Mouse (Mus musculus) stomach, postnatal 0 days (tissue): ENCODE measurements around the gene Fam107b. TPM values are rescaled to one million over a fixed set of nuclear protein-coding genes. Genes with fewer than 3 reads are reported as not detected.

Experiments used
- ATAC-seq: fragments of 200-750 bp; cut with Nextera tagmentation; 2 replicates; pipeline ENCODE4 v1.8.0; 2017; ENCODE audit not compliant: low FRiP score, low TSS enrichment
- DNase-seq: peaks from one replicate; pipeline ENCODE4 v3.0.0-alpha.2; 2016; ENCODE audit warnings: low spot score
- H3K27ac ChIP-seq: fragments of 300-500 bp; sonication (generic); replicated peaks from 2 replicates; pipeline ENCODE4 v1.5.1; 2014; ENCODE audit warnings: mild to moderate bottlenecking, control low read depth
- H3K27me3 ChIP-seq: fragments of 300-500 bp; sonication (generic); 2 replicates; pipeline ENCODE4 v1.6.1; 2014; ENCODE audit warnings: low read length; ENCODE audit not compliant: control insufficient read depth, insufficient read depth
- H3K36me3 ChIP-seq: fragments of 300-500 bp; sonication (generic); 2 replicates; pipeline ENCODE4 v1.6.1; 2014; ENCODE audit warnings: low read length, mixed read lengths; ENCODE audit not compliant: control insufficient read depth, insufficient read depth
- H3K4me1 ChIP-seq: fragments of 300-500 bp; sonication (generic); replicated peaks from 2 replicates; pipeline ENCODE4 v1.6.1; 2014; ENCODE audit warnings: antibody characterized with exemption; ENCODE audit not compliant: control insufficient read depth, insufficient read depth
- H3K4me2 ChIP-seq: fragments of 300-500 bp; sonication (generic); replicated peaks from 2 replicates; pipeline ENCODE4 v1.6.1; 2014; ENCODE audit warnings: low read depth, mild to moderate bottlenecking, control low read depth, moderate library complexity
- H3K4me3 ChIP-seq: fragments of 300-500 bp; sonication (generic); 2 replicates; pipeline ENCODE4 v1.5.1; 2014; ENCODE audit warnings: low read depth, low read length, control low read depth
- H3K9ac ChIP-seq: fragments of 300-500 bp; sonication (generic); 2 replicates; pipeline ENCODE4 v1.6.1; 2014; ENCODE audit warnings: mild to moderate bottlenecking, low read length, control low read depth, mixed read lengths
- H3K9me3 ChIP-seq: fragments of 300-500 bp; sonication (generic); 2 replicates; pipeline ENCODE4 v1.6.1; 2016; ENCODE audit warnings: low read length; ENCODE audit not compliant: control insufficient read depth
- CTCF ChIP-seq: IDR thresholded peaks from 2 replicates; pipeline ENCODE4 v1.5.1; 2016; ENCODE audit warnings: antibody characterized with exemption, low read depth, mild to moderate bottlenecking, moderate library complexity
- EP300 ChIP-seq: optimal IDR thresholded peaks from 2 replicates; pipeline ENCODE3; 2016; ENCODE audit warnings: antibody characterized with exemption
- WGBS: fragments of 180-500 bp; shearing (Covaris S2); extraction: QIAGEN DNeasy Blood & Tissue Kit; methylation state at CpG from one replicate; pipeline ENCODE4 v1.1.7; 2014; 5-methylcytosine and 5-hydroxymethylcytosine counted together
- polyA plus RNA-seq: library from polyadenylated mRNA; unstranded; fragments of >200 nt; fragmentation: Nextera tagmentation; extraction: Ambion mirVana; gene quantifications from 2 replicates; pipeline ENCODE4 v1.2.1, GENCODE M21; 2015

Fam107b gene
- polyA plus RNA-seq, 1 experiment from 2014 or later, result 46.4 TPM

DNA sequence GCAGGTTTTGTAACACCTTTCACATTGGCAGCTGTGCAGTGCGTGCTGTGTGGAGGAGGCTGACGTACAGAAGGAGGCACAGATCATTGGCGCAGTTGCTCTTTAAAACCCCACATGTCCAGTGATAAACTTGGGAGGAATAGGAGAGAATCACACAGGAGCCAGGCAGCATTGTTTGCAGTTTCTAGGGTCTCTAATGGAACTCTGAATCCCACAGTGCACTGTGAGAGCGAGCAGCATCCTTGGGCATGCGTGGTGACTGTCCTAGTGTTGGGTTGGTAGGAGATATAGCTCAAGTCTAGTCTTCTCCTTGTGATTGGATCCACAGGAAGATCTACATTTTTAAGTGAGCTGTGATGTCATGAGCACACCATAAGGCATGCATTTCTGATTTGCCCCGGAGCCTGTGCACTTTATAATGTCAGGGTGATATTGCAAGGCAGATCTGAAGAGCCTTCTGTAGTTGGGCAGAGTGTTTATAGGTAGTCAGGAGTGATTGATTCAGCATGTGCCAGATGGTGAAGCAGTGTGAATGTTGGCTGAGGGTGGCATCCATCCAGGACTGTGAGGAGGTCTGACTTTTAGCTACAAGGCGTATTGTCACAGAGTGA lies 169.2 kb downstream of the Fam107b start:
- ATAC-seq, result no peak
- Histone ChIP-seq H3K4me3 (no peak overlapping the region), H3K27me3 (no peaks in the 10 kb centered on the region), H3K27ac (no peak overlapping the region), H3K9me3 (no peaks in the 10 kb centered on the region), H3K9ac (no peak overlapping the region), H3K4me2 (no peak overlapping the region), H3K36me3 (no peaks in the 10 kb centered on the region), H3K4me1 (no peaks in the 10 kb centered on the region; the same call in 1 of the 2 replicates)
- 81% methylated on average over 7 of the region's 7 CpGs for WGBS
- TF ChIP-seq EP300 (no peak), CTCF (no peak)
- no peak for DNase-seq

DNA sequence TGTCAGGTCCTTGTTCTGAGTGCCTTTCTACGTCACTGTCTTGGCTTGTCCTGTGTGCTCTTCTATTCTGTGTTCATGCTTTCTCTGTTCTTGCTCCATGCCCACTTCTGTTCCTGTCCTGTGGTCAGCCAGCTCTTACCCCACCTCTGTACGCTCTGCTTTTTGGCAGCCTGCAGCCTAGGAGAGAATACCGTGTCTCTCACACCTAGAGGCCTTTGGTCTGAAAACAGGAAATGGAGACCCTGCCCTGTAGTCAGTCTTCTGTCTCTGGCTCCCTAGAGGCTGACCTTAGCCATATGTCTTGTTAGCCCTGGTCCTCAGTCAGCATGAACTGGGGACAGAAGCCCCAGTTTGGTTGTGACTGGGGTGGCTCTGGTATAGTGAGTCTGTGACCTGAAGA lies 170.0 kb downstream of the Fam107b start:
- no peak for DNase-seq
- H3K4me2 ChIP-seq, result no peak overlapping the region
- no peak for TF ChIP-seq EP300
- no peak for TF ChIP-seq CTCF
- H3K4me1 ChIP-seq, result no peaks in the 10 kb centered on the region; the same call in none of the 2 replicates
- no peak for ATAC-seq
- H3K36me3 ChIP-seq, result no peaks in the 10 kb centered on the region
- H3K27me3 ChIP-seq, result no peaks in the 10 kb centered on the region
- no peaks in the 10 kb centered on the region for H3K9me3 ChIP-seq
- H3K9ac ChIP-seq, result no peak overlapping the region
- H3K4me3 ChIP-seq, result no peak overlapping the region
- 75% methylated on average over 3 of the region's 3 CpGs for WGBS
- no peak overlapping the region for H3K27ac ChIP-seq

DNA sequence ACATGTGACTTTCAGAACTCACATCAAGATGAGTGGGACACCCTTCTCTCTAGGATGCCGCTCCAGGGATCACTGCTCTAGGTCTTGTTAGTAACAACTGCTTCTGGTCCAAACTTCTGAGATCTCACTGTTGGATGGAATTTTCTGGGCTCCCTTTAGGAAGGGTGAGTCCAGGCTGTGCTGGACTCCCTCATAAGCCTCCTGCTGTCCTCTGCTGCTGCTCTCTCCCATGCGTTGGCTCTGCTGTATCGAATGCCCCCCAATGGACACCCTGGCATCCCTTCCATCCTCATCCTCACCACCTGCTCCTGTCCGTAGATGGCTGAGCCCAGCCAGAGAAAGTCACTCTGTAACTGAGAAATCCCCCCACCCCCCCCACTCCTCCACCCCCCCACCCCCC lies 170.4 kb downstream of the Fam107b start:
- Histone ChIP-seq H3K4me2 (no peak overlapping the region), H3K9me3 (no peaks in the 10 kb centered on the region), H3K27ac (no peak overlapping the region), H3K27me3 (no peaks in the 10 kb centered on the region), H3K4me1 (peaks cover 4% of the 10 kb centered on the region), H3K9ac (no peak overlapping the region), H3K4me3 (no peak overlapping the region), H3K36me3 (no peaks in the 10 kb centered on the region)
- DNase-seq (no peak), ATAC-seq (no peak)
- no peak for TF ChIP-seq CTCF
- 87% methylated on average over 4 of the region's 4 CpGs for WGBS

DNA sequence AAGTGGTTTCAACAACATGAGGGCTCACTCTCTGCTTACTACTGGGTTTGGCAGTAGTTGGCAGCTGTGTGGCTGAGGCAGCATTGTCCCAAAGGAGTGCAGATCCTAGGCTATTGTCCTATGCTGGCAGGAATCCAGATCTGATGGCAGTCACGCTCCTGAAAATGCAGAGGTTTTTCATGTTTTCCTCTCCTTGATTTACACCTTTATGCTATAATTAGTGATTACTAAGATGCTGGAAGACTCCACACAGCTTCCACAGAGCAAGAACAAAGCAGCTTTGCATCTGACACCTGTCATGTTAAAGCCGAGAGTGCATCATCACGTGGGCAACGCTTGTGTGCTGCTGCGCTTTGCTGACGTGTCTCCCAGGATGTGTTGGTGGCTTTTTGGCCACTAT lies 172.2 kb downstream of the Fam107b start:
- Histone ChIP-seq H3K9me3 (no peaks in the 10 kb centered on the region), H3K36me3 (no peaks in the 10 kb centered on the region), H3K4me1 (peaks cover 5% of the 10 kb centered on the region), H3K27me3 (no peaks in the 10 kb centered on the region), H3K4me2 (no peak overlapping the region), H3K27ac (no peak overlapping the region), H3K9ac (no peak overlapping the region), H3K4me3 (no peak overlapping the region)
- 87% methylated on average over 6 of the region's 6 CpGs for WGBS
- ATAC-seq, result no peak
- TF ChIP-seq CTCF, result no peak
- no peak for TF ChIP-seq EP300
- DNase-seq, result no peak

DNA sequence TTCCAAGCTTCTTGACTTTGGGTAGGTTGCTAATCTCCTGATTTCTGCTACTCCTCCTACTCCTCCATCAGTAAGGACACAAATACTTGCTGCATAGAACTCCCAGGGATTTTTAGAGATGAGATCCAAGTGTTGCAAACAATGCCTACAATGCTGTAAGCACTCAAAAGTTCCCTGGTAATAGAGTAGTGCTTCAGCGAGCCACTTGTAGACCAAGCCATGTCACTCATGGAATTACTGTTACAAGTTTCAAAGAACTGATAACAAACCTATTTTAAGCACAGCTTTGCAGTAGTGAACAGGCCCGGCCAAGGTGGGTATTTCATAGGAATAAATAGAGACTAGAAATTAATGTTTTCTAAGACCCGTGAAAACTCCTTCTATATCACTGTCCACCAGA lies 174.8 kb downstream of the Fam107b start:
- Histone ChIP-seq H3K9ac (no peak overlapping the region), H3K27ac (no peak overlapping the region), H3K9me3 (no peaks in the 10 kb centered on the region), H3K27me3 (no peaks in the 10 kb centered on the region), H3K4me1 (peaks cover 7% of the 10 kb centered on the region), H3K36me3 (no peaks in the 10 kb centered on the region), H3K4me3 (no peak overlapping the region), H3K4me2 (no peak overlapping the region)
- ATAC-seq (no peak), DNase-seq (no peak)
- TF ChIP-seq EP300 (no peak), CTCF (no peak)
- WGBS, result 67% methylated on average over 3 of the region's 3 CpGs

DNA sequence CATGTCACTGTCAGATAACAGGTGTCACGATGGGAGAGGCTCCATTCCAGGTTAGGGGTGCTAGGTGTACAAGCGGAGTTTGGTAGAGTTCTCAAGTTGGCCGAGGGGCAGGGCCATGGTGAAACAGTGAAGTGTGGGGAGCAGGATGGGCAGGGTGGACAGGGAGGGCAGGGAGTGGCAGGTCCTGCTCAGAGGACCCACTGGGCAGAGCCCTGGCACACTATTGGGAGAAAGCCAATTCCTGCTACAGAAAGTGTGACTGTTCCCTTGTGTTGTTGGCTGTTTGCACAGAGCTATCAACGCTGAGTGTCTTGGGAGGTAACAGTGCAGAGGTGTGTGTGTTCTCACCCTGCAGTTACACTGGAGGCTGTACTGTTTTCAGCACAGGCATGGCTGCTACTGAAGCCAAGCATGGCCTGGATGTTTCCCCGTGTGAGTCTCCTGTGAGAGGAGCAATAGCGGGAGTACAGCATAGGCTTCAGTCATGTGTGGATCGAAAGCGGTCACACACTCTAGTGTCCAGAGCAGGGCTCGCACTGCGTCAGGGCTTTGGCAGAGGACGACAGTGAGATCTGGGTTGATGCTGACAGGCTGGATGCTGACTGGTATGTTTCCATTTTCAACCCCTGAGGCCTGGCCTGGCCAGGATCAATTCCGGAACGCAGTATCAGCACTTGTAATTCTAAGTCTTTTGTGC lies 175.8 kb downstream of the Fam107b start:
- Histone ChIP-seq H3K4me2 (no peak overlapping the region), H3K36me3 (no peaks in the 10 kb centered on the region), H3K9me3 (no peaks in the 10 kb centered on the region), H3K27ac (no peak overlapping the region), H3K4me3 (no peak overlapping the region), H3K4me1 (peaks cover 7% of the 10 kb centered on the region), H3K9ac (no peak overlapping the region), H3K27me3 (no peaks in the 10 kb centered on the region)
- peak; percentile 49 for ATAC-seq
- no peak for TF ChIP-seq CTCF
- no peak for DNase-seq
- 72% methylated on average over 13 of the region's 13 CpGs for WGBS
